Mouse (Mus musculus): ENCODE results near the gene Olfr1375. TPM values are rescaled to one million over a fixed set of nuclear protein-coding genes. Genes with fewer than 3 reads are reported as not detected.
"Not testable (repeated sequence)": the region's sequence is repeated elsewhere in the genome, so short reads cannot be mapped to it uniquely, and the experiment has no call there.

Olfr1375 gene
- total RNA-seq (2021): not detected
- long read RNA-seq, experiment 1: 0 reads
- long read RNA-seq, experiment 2: 0 reads

DNA sequence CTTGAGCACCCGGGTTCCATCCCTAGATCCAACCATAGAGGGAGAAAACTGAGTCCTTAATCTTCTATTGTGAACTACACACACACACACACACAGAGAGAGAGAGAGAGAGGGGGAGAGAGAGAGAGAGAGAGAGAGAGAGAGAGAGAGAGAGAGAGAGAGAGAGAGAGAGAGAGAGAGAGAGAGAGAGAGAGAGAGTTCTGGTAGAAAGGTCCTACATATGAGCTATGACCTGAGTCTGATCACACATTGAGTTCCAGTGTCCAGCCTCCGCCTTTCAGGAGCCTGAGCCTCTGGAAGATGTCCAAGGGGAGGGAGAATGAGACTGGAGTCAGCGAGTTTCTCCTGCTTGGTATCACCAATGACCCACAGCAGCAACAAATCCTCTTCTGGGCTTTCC, at the start of gene Olfr1375:
TSS of gene Olfr1375 (plus strand) at position 301 of the 400 bp plus-strand sequence.
- not testable (repeated sequence) for DNase-seq

DNA sequence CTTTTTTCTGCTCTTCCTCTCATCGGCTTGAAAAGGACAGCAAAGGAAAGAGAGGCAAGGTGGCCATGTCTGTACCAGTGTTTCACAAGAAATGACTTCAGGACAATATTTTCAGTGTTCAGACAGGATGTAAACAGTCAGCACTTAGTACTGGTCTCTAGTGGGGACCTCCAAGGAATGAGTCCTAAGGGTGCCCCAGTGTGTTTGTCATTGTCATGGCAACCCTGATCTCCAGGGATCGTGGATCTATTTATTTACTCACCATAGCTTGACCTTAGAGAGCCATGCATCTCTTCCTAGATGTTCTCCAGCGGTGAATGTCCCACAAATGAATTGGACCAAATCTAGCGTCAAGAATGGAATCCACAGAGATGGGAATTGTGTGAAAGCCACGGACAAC, 44.6 kb upstream of the Olfr1375 start, which contains the start of gene Olfr51:
TSS of gene Olfr51 (plus strand) at position 301 of the 400 bp plus-strand sequence.
- no peak for DNase-seq

DNA sequence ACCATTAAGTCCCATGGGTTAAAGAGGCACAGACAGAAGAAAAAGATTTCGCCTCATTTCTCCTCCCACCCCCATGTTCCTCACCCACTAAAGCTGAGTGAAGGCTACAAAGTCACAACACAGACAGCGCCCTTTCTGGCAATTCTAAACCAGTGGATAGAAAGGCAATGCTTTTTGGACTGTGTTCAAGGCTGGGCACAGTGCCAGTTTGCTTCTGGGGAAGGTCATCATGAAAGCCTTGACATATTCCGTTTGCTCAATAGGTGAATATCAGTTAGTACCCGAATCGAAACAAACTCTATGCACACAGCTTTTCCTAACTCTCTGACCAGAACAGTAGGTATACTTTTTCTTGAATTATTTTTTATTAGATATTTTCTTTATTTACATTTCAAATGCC, 36.1 kb upstream of the Olfr1375 start:
- DNase-seq: peak; percentile 92

DNA sequence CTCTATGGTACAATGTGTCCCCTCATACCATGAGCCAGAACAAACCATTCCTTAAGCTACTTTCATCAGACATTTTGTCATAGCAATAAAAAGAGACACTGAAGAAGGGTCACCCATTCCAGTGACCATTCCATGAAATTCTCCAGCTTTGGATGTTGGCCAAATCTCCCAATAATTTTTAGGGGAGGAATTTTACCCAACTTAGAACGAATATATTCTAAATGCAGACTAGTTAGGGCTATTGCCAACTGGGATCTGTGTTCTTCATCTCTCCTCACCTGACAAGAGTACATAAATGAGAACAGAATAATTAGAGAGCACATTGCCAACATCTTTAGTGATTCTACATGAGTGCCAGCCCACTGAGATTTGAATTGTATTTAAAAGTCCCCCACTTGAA, 34.0 kb upstream of the Olfr1375 start, which contains the start of gene Olfr54:
TSS of gene Olfr54 (plus strand) at position 301 of the 400 bp plus-strand sequence.
- no peak for DNase-seq

DNA sequence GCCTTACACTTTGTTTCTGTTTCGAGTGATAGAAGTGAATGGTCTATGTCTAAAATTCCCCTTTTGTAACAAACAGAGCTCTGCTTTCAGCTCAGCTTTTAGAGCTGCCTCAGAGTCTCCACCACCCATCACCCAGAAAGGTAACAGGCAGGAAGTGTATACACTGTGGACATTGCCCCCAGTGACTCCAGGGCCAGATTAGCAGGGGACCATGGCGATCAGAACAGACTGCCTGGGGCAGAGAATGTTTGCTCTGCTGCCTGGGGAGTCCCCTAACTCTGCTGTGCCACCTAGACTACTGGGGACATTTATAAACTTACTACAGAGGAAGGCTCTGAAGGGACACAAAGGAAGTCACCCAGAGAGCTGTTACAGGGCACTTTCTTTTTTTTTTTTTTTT, 31.6 kb upstream of the Olfr1375 start:
- DNase-seq: no peak

DNA sequence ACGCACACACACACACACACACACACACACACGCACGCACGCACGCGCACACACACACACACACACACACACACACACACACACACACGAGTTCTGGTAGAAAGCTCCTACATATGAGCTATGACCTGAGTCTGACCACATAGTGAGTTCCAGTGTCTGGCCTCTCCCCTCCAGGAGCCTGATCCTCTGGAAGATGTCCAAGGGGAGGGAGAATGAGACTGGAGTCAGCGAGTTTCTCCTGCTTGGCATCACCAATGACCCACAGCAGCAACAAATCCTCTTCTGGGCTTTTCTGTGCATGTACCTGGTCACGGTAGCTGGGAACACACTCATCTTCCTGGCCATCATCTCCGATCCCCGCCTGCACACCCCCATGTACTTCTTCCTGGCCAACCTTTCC, 21.1 kb upstream of the Olfr1375 start:
- not testable (repeated sequence) for DNase-seq

DNA sequence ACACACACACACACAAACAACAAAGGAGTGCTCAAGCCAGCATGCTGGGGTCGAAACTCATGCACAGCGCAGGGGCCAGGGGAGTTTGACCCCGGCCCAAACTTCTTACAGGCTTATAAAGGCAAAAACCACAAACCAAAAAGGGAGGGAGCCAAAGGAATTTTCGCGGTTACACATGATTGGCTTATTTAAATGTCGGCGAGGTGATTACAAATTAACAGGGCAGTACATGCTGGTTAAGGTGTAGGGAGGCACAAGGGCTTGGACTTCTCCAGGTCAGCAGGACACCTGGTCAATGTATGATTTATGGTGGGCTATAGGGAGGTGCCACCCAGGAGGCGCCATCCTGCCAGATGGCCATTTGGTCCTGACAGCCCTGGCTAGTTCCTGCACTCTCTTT, 18.5 kb upstream of the Olfr1375 start:
- DNase-seq: not testable (repeated sequence)

DNA sequence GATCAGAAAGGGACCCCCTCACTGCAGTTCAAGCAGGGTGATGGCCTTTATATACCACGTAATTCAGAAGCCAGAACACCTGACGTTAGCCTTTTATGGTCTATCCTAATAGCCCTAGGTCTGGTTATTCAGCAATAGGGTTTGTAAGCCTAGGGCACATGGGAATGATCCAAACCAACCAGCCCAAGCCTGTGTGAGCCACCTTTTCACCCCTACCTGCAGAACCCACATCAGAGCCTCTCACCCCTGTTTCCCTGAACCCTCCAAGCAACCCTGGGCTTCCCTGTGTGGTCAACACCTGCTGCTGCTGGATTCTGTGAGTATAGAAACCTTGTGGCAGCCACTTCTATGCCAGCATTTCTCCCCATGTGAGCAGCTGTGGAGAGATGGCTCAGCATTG, 17.7 kb upstream of the Olfr1375 start:
- no peak for DNase-seq

DNA sequence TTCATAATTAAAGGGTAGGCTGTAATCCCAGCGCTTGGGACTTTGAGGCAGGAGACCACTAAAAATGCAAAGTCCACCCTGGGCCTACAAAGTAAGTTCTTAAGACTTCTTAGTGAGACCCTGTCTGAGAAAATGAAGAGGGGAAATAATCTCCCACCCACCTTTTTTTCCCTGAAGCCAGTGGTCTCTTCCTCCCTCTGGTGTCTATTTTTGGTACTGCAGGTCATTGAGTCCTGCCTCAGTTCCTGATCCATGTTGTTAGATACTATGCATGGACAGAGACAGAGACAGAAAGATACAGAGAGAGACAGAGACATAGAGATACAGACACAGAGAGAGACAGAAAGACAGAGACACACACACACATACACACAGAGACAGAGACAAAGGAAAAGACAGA, 15.1 kb upstream of the Olfr1375 start:
- peak; percentile 39 for DNase-seq

DNA sequence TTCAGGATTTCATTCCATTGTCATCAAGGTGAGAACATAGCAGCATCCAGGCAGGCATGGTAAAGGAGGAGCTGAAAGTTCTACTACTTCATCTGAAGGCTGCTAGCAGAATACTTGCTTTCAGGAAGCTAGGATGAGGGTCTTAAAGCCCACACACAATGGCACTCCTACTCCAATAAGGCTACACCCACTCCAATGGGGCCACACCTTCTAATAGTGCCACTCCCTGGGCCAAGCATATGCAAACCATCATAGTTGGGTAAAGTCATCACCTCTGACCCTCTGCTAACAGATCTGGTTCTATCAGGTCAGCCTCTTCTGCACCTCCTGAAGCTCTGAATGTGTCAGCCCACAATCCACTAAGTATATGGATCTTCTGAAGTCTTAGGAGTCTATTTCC, 13.8 kb upstream of the Olfr1375 start:
- not testable (repeated sequence) for DNase-seq

DNA sequence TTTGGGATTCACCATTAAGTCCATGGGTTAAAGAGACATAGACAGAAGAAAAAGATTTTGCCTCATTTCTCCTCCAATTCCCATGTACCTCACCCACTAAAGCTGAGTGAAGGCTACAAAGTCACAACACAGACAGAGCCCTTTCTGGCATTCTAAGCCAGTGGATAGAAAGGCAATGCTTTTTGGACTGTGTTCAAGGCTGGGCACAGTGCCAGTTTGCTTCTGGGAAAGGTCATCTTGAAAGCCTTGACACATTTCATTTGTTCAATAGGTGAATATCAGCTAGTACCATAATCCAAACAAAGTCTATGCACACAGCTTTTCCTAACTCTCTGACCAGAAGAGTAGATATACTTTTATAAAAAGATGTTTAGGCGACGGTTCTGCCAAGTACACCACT, 12.0 kb upstream of the Olfr1375 start:
- DNase-seq: peak; percentile 88

DNA sequence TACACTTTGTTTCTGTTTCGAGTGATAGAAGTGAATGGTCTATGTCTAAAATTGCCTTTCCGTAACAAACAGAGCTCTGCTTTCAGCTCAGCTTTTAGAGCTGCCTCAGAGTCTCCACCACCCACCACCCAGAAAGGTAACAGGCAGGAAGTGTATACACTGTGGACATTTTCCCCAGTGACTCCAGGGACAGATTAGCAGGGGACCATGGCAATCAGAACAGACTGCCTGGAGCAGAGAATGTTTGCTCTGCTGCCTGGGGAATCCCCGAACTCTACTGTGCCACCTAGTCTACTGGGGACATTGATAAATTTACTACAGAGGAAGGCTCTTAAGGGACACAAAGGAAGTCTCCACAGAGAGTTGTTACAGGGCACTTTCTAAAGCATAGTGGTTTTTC, 3.1 kb upstream of the Olfr1375 start:
- DNase-seq: not testable (repeated sequence)

DNA sequence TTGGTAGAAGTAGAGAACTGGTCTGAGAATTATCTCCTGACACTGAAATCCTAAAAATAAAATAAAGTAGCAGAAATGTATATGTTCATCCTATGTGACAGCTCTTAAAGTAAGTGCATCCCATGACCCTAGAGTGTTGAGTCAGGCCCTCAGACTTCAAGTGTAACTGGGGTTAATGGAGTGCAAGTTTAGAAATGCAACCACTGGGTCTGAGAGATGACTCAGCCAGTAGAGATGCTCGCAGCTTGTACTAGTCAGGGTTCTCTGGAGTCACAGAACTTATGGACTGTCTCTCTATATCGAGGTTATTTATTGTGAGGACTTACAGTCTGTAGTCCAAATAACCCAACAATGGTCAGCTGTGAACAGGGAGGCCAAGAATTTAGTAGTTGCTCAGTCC, 3.8 kb downstream of the Olfr1375 start:
- DNase-seq: no peak

DNA sequence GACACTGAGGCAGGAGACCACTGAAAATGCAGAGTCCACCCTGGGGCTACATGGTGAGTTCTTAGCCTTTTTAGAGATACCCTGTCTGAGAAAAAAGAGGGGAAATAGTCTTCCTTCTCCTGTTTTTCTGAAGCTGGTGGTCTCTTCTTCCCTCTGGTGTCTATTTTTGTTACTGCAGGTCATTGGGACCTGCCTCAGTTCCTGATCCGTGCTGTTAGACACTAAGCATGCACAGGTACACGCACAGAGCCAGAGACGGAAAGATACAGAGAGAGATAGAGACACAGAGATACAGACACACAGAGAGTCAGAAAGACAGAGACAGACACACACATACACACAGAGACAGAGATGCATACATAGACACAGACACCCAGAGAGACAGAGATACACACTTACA, 5.3 kb downstream of the Olfr1375 start:
- DNase-seq: peak; percentile 18

DNA sequence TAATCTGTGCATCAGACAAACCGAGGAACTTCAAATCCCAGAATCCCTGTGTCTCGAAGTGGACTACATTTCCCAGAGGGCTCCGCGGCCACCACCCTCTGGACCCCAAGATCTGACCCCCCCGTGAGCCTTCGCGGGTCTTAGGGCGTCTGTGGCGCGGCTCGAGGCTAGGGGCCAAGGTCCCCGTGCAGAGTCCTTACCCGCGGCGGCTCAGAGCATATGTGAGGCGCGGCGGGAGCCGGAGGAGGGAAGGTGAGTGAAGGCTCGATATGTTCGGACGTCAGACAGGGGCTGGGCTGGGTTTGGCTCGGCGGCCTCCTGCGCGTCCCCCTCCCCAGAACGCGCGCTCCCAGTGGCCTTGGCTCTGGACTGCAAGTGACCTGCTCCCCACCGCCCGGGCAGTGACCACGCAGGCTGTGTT, 11.3 kb downstream of the Olfr1375 start, which contains the start of gene Zfp354a:
TSS of gene Zfp354a (plus strand) at position 107 of the 421 bp plus-strand sequence.
- peak; percentile 79 for DNase-seq

DNA sequence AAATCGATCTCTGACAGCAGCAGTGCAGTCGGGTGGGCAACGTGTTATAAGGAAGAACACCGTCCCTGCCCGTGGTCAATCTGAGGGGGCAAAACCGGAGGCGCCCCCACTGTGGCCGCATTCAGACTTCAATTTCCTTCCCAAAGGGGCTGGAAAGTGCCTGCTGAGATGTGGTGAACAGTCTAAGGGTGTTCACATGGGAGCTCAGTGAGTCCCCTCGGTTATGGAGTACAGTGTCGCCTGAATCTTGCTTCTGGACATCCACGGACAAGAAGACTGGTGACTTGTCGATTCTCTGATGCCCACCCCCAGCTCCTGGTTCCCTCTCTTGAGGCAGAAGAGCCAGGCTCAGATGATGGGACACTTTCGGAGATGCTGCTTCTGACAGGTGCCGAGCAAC, 11.7 kb downstream of the Olfr1375 start:
- DNase-seq: no peak

DNA sequence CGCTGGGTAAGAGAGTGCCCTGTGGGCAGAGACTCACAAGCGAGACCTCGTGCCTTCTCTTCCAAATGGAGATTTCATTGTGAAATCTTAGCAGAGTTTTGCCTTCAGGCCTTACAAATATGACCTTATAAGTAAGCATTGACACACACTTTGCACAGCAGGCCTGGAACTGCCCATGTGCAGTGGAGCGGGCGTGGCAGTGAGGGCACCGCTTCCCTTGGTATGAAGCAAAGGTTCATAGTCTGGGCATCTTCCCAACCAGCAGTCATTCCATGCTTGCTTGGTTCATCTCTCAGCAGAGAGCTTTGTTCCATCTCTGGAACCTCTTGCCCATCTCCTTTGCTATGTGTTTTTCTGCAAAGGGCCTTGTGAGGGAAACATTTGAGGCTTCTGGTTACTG, 13.1 kb downstream of the Olfr1375 start:
- DNase-seq: peak; percentile 41

DNA sequence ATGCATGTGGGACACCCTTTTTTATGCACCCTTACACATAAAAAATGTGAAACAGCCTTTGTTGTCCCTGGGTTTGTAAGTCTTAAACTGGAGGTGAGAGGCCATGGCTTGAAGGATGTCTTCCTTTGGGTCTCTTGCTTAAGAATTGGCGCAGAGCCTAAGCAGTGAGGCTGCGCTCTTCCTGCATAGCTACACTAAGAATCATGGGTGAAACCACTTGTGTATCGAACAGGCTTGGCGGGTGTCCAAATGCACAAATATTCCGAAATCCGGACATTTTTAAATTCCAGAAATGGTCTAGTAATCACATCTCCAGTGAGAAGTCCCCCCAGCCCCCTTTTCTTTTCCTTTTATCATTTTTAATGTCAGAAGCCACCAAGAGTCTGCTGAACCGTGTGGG, 15.4 kb downstream of the Olfr1375 start:
- DNase-seq: peak; percentile 15

DNA sequence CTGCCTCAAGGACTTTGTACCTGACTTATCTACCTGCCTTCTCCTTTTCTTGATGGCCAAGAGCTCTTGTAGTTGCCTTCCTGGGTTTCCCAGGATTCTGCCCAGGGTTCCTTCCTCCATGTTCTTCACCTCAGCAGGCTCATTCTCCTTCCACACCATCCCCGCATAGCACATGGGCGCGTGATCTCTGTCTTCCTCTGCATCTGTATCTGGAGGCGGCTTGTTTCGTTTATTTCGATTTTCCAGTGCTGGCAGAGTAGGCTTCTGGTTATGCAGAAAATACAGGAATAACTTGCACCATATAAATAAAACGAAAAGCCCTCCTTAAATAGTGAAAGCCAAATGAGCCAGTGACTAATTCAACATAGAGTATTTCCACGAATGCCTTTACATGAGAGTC, 15.9 kb downstream of the Olfr1375 start:
- DNase-seq: no peak

DNA sequence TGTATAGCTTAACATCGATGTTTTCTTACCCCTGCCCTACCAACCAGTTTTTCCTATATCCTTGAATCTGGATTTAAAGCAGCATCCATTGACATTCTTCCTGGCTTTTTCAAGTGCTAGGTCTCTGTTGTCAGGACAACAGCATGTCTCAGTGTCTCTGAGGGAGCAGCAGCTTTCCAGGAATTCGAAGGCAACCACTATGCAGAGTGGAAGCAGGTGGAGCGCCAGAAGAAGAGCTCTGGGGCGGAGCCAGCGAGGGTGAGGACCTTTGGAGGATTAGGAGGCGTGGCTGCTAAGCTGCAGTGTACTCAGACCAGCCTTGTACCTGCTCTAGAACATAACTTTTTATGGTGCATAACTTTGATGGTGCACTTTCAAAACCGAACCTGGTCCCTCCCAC, 36.6 kb downstream of the Olfr1375 start:
- no peak for DNase-seq

DNA sequence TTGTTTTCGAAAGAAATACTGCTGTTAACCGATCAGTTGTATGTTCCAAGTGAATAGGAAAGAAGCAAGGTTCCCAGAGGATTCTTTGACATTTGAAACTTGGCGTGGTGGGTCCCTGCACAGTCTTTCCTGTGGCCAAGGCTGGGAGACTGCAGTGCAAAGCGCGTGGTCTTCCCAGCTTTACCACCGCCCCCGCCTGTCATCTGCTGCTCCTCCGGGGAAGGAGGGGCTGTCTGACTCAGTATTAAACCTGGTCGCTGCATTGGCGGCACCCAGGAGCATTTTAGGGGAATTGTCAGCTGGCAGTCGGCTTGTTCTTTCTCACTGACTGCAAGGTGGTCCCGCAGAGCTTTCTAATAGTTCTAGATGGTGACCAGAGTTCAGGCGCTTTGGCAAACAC, 37.4 kb downstream of the Olfr1375 start:
- DNase-seq: no peak

Measured in adrenal gland, postnatal 10 days (tissue).